Mouse (Mus musculus): ENCODE measurements around the gene Gm21985.
A peak's percentile ranks its signal among the peaks of the same experiment; 100 is the strongest.

Gene Gm21985

GRCm38 (mm10) chr2:112266242-112266592 is at the start of gene Gm21985:
TSS of gene Gm21985 (plus strand) at chr2:112266314.
- peak; percentile 69 for DNase-seq

GRCm38 (mm10) chr2:112217614-112218013 is 48.5 kb upstream of the Gm21985 start:
- DNase-seq: no peak

- no peak for DNase-seq
Measured at GRCm38 (mm10) chr2:112220880-112221279, 45.2 kb upstream of the Gm21985 start.

GRCm38 (mm10) chr2:112222607-112223006 is 43.5 kb upstream of the Gm21985 start:
- DNase-seq: no peak

DNA sequence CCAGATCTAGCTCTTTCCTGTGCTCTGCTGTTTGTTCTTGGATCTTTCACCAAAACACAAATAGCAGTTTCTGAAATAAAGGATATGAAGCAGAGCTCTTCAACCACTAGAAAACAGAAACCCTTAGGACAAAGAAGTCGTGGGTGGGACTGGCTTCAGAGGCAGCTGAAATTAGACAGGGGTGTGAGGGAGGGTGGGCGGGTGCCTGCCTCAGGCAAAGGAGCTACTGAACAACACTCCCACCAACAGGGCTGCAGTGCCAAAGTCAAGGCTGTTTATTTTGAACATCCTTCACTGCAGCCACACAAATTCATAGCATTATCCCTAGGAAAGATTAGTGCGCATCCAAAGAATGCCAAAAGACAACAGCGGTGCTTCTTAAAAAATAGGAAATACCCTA is 41.8 kb upstream of the Gm21985 start:
- no peak for DNase-seq

- DNase-seq: no peak
Measured at GRCm38 (mm10) chr2:112232623-112233022, 33.5 kb upstream of the Gm21985 start.

DNA sequence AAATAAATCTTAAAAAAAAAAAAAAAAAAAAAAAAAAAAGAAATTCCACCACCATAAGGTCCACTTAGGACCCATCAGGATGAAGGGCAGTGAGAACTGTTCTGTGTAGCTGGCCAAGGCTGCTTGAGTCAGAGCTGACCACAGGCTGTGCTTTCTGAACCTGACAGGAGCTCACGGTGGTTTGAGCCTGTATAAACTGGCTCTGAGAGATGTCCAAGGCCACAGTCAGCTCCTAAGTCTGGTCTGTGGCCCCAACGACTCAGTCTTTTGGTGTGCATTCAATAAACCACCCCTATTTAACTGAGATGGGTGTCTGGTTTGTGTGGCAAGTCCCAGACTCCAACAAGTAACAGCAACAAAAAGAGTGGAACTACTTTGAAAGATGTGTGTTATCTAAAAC is 29.5 kb upstream of the Gm21985 start:
- DNase-seq: no peak

DNA sequence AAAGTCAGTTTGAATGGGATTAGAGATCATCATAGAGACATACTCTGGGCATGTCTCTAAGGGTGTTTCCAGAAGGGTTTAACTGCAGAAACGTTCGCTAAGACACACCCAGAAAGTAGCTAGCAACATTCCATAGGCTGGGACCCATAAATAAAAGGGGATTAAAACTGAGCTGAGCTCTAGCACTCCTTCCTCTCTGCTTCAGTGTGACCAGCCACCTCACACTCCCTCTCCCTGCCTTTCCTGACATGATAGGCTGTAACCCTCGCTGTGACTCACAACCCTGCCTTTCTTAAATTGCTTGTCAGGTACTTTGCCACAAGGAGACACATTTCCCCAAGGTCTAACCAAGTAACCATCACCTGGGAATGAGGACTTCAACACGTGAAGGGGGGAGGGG is 28.1 kb upstream of the Gm21985 start:
- DNase-seq: no peak

DNA sequence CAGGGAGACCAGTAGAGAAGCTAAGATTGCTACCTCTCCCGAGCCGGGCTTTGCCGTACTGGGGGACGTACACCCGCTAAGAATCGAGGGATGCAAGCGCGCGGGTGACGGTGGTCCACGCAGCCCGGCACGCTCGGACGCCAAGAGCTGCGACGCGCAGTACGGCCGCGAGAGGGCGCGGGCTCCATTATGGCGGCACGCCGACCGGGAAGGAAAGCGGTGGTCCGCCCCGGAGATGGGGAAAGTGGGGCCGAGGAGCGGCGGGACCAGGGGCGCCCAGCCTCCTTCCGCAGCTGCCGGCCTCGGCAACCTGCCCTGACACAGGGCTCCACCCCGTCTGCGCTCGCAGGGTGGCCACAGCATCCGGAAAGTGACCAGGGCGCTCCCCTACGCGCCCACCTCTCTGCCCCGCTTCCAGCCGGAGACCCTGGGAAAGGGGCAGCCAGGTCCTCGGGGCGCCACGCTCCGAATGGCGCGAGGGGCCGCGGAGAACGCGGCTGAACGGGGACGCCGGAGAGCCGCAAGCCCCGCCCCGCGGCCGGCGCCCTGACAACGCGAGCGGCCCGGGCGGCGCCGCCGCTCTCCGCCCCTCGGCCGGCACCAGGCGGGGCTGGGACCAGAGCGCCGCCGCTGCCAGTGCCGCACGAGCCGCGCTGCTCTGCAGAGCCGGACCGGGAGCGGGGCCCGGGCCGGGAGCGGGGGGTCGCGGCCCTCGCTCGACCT is 26.7 kb upstream of the Gm21985 start, which contains the start of gene Lpcat4:
TSS of gene Lpcat4 (plus strand) at position 257 of the 723 bp plus-strand sequence.
- peak; percentile 94 for DNase-seq

DNA sequence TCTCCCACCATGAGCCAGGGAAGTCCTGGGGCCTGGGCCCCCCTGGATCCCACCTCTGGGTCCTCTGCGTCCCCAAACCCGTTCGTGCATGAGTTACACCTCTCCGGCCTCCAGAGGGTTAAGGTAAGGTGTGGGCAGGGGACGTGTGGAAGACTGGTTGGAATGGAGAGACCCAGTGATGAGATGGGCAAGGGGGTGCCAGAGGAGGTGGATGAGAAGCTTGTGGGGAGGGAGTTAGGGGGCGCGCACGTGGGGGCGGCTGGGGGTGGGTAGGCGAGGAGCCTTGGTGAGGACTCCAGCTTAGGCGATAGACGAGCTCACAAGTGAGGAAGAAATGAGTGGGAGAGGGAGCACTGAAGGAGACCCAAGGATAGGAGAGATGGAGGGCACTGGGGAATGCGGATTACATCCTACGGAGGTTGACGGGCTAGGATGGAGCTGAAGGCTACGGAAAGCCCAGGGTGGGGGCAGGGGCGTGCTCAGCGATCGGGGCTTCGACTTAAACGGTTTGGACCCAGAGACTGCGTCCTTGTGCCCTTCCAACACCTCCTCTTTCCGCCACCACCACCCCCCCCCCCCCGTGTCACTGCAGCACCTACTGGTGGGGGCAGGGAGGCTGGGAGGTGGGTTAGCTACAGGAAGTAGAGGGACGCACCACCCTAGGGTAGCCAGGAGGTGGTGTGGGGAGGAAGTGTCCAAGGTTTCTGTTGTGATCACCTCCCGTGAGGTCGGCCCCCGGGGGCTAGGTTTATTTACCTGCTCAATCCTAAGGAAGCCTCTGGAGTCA is 26.0 kb upstream of the Gm21985 start:
- DNase-seq: peak; percentile 54

DNA sequence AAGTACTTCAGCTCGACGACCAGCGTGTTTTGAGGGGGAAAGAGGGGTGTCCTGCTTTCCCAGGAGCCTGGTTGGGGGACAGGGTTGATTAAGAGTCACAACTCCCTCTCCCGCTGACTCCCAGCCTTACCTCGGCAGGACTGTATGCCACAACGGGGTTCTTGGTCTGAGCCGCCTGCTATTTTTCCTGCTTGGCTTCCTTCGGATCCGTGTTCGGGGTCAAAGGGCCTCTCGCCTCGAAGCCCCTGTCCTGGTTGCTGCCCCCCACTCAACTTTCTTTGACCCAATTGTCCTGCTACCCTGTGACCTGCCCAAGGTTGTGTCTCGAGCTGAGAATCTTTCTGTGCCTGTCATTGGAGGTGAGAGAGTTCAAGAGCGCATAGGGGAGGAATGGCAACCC is 24.3 kb upstream of the Gm21985 start:
- no peak for DNase-seq

DNA sequence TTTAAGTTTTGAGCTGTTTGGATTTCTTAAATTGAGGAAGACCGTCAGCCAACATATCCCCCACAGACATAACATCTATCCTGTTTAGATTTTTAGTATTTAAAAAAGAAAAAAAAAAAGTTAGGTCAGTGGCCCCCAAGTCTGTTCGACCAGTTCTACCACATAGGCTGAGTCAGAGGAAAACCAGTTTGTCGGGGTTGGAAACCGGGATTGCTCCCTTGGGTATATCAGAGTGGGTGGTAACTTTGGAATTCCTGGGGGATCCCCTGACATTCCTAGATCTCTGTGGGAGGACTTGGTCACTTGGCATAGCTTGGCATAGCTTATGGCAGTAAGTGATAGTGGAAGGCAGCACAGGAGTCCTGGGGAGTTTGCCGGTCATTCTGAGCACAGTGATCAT is 20.8 kb upstream of the Gm21985 start:
- DNase-seq: no peak

- no peak for DNase-seq
Measured at GRCm38 (mm10) chr2:112246193-112246592, 19.9 kb upstream of the Gm21985 start.

- DNase-seq: no peak
Measured at GRCm38 (mm10) chr2:112247323-112247722, 18.8 kb upstream of the Gm21985 start.

DNA sequence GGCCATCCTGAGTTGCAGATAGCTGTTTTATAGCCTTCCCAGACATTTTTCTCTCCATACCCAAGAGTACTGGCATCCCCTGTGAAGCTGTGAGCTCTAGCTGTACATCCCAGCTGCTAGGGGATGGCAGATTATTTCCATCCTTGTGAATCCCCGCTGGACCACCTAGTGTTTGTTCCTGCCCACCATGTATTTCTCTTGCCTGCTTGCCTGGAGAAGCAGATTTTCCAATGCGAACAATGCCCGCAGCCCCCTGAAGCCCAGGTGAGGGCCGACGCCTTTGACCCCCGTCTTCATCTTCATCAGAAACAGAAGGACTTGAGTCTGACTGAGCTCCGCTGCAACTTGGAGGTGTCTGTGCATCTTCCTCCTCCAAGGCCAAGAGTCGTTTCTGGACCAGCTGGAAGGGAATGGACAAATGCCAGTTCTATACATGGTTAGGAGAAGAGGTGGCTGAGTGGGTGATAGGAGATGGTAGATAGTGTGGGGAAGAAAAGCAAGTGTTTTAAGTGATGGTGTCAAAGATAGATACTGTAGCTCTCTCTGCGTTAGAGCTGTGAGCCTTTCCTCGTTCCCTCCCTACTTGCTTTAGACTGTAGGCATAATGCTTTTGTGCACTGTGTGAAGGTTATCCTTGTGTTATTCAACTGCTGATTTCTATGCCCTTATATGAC is 16.2 kb upstream of the Gm21985 start:
- DNase-seq: no peak

- DNase-seq: no peak
Measured at GRCm38 (mm10) chr2:112254675-112255515, 11.2 kb upstream of the Gm21985 start.

DNA sequence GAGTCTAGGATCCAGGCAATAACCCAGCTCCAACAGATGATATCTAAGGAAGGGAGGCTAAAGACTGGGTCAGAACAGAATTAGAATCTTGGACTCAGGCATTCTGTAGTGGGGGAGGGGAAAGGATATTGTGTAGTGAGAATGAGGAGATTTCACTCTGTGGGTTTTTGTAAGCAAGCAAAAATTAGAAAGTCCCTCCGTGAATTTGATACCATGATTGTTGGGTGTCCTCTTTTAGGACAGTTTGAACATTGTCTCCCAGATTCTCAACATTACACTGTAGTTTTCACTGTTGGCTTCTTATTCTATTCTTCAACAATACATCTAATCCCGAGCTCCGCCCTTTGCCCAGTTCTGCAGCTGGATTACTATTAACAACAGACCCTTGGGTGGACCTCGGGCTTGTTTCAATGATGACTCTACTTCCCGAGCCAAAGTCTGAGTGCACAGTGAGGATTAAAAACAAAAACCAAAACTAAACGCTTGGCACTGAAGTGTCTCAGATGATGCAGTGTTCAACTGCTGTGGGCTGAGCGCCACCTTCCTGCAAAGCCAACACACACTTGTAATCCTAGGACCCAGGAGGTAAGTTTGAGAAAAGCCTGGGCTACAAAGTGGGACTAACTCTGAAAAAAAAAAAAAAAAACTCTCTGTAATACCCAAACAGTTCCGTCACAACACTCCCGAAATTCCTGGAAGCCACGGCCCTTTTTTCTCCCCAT is 6.7 kb upstream of the Gm21985 start, which contains the start of gene Nutm1:
TSS of gene Nutm1 (minus strand) at position 51 of the 722 bp plus-strand sequence.
- no peak for DNase-seq

DNA sequence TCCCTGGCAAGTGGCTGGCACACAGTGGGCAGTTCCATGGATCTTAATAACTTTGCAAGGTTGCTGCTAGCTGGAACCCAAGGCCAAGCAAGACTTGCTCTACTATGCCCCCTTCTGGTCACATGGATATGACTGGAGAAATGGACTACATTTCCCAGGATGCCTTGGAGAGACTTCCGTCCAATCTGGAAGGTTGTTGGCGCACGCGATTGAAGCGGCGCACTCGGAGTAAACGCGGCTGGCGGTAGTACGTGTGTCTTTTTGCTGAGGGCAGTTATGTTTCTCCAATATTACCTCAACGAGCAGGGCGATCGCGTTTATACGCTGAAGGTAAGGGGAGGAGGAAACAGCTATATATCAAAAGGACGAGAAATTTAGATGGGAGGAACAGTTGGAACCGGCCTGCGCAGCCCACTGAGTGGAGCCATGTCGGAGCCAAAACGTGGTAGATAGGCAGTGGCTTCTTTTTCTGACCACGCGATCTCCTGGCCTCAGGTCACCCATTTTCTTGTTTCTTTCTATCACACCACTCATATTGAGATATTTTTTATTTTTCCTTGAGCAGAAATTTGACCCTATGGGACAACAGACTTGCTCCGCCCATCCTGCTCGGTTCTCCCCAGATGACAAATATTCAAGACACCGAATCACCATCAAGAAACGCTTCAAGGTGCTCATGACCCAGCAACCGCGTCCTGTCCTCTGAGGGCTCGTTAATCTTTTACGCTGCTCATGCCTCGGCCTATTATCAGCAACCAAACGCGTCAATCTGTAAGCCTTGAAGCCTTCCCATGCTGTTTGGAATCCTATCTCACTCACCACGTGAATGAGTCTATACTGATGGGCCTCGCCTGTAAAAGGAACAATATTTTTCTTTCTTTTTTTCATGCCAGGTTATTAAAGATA is 4.1 kb upstream of the Gm21985 start, which contains the start of gene Nop10:
TSS of gene Nop10 (plus strand) at position 179 of the 906 bp plus-strand sequence.
- DNase-seq: peak; percentile 81

GRCm38 (mm10) chr2:112262779-112263295 is 3.3 kb upstream of the Gm21985 start:
- no peak for DNase-seq

DNA sequence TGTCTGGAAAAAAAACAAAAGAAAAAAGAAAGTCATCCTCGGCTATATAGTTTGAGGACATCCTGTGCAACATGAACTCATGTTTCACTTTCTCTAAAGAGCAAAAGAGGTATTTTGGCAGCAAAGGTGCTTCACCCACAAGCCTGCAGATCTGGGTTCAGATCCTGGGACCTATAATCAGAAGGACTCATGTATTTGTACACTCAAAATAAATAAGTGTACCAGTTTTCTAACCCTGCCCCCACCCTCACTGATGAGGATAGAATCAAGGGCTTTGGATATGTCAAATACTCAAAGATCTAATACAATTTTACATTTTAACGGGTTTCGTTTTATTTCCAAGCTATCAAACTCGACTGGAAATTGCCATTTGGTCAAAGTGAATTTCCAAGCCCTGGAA is 1.8 kb upstream of the Gm21985 start:
- DNase-seq: no peak
